Comparison of ENCODE assay signal across 9 mouse cellular contexts in genomic region chr9:61705586-61706233, GRCm38 (mm10).
DNase-seq lines count a peak whose midpoint lies in the region; TF ChIP-seq lines count a peak whose summit lies in the region.
"Had no signal": no experiment of that assay in that cellular context is flagged by ENCODE, and none has a peak within 500 bp of the region (broad histone marks: within the 10 kb centered on the region; RNA-seq: fewer than 3 reads in every experiment).

No protein-coding gene starts in this region.

- TF ChIP-seq CTCF in C2C12 (IDR thresholded peaks at IDR 0.05; ENCODE audit: control insufficient read depth, insufficient read depth, insufficient read length), result no peak

- H3ac ChIP-seq in C2C12 (ENCODE audit: control insufficient read depth, insufficient read length, low read depth), result no peak overlapping the region

- H3K36me3 ChIP-seq in C2C12 (ENCODE audit: control insufficient read depth, insufficient read depth), result no peaks in the 10 kb centered on the region
- H3K36me3 ChIP-seq: embryonic facial prominence, embryonic 13.5 days had no signal

- no peaks in the 10 kb centered on the region for H3K27me3 ChIP-seq in C2C12 (ENCODE audit: control insufficient read depth, insufficient read depth, insufficient read length)

- DNase-seq in cerebellum, postnatal 14 days, result peak; percentile 52 to 56
- DNase-seq in cerebellum, adult 18-20 months, result no peak
- DNase-seq in induced T-regulatory cell, adult 2 months (ENCODE audit: low read depth), result peak; percentile 52
- DNase-seq in monocyte, adult 2 months (ENCODE audit: low read depth in 1 of 2, low spot score in 2 of 2), result peak; percentile 63 to 64
- no peak for DNase-seq in testis, postnatal 14 days (ENCODE audit: low spot score)
- DNase-seq in ovary, postnatal 14 days (ENCODE audit: low spot score), result no peak
- no peak for DNase-seq in urinary bladder, postnatal 4 days (ENCODE audit: low spot score in 2 of 2)

- H3K79me3 ChIP-seq in C2C12 (ENCODE audit: low read depth), result no peaks in the 10 kb centered on the region

- no peaks in the 10 kb centered on the region for H3K79me2 ChIP-seq in C2C12 (ENCODE audit: control insufficient read depth, insufficient read depth)

- no peak overlapping the region for H3K4me3 ChIP-seq in C2C12 (ENCODE audit: insufficient read depth, poor library complexity, severe bottlenecking)
- H3K4me3 ChIP-seq: embryonic facial prominence, embryonic 13.5 days had no signal

TF ChIP-seq in C2C12, 6 proteins besides CTCF, POLR2A, EP300 and RAD21:
- TF ChIP-seq MAX (IDR thresholded peaks at IDR 0.05) (no peak), CEBPB (IDR thresholded peaks at IDR 0.05; ENCODE audit: low read depth) (no peak), MYOG (IDR thresholded peaks at IDR 0.05; ENCODE audit: control insufficient read depth, extremely low read depth, insufficient read length) (no peak), USF1 (IDR thresholded peaks at IDR 0.05; ENCODE audit: low read depth) (peak; percentile 3), FOSL1 (IDR thresholded peaks at IDR 0.05; ENCODE audit: insufficient read depth, low read length, poor library complexity, severe bottlenecking) (no peak), MYOD1 (IDR thresholded peaks at IDR 0.05; ENCODE audit: control insufficient read depth, insufficient read length, low read depth) (no peak)

Comparison
In these comparisons a context has a peak if more than half of its experiments do, and no peak if none do; other contexts are left out.
1. DNase-seq: peak in cerebellum, postnatal 14 days (2 of 2), induced T-regulatory cell, adult 2 months (single experiment) and monocyte, adult 2 months (2 of 2); none in cerebellum, adult 18-20 months (0 of 2), testis, postnatal 14 days (single experiment), ovary, postnatal 14 days (single experiment) and urinary bladder, postnatal 4 days (0 of 2).